Mouse (Mus musculus): Measurements from ENCODE around the gene AC161166.1. TPM values are rescaled to one million over a fixed set of nuclear protein-coding genes. Genes with fewer than 3 reads are reported as not detected.

The AC161166.1 gene
- polyA plus RNA-seq, 1 experiment, result not detected

GRCm38 (mm10) chr7:24531211-24531971 is 19.1 kb upstream of the AC161166.1 start:
- TF ChIP-seq CTCF (IDR thresholded peaks at IDR 0.05; ENCODE audit: control insufficient read depth, insufficient read depth, low read length) (peak; percentile 79), POLR2A (IDR thresholded peaks at IDR 0.05; ENCODE audit: borderline replicate concordance, control insufficient read depth, low read depth, low read length) (0 out of 2 replicates have a peak, but pooled peaks have one; percentile 29)
- 2% methylated on average over 43 of the region's 43 CpGs for WGBS
- Histone ChIP-seq H3K4me3 (replicated peaks; ENCODE audit: control insufficient read depth, low read depth, low read length) (peak overlapping the region; percentile 50), H3K27ac (ENCODE audit: control insufficient read depth, insufficient read depth, low read depth, low read length, poor library complexity) (peak overlapping the region; percentile 33; the same call in 1 of the 2 replicates), H3K4me1 (ENCODE audit: control insufficient read depth, insufficient read depth, low read length) (peaks cover 1% of the 10 kb centered on the region; the same call in 1 of the 2 replicates)

GRCm38 (mm10) chr7:24530062-24530931 is 18.0 kb upstream of the AC161166.1 start, which contains the start of gene Irgq:
Gene Irgq, plus strand, starts transcription at chr7:24530689.
- peak within 1 kb of the TSS; percentile 77 for H3K4me3 ChIP-seq (replicated peaks; ENCODE audit: control insufficient read depth, low read depth, low read length)
- H3K27ac ChIP-seq (ENCODE audit: control insufficient read depth, insufficient read depth, low read depth, low read length, poor library complexity), result peak within 1 kb of the TSS; percentile 76
- under 1% methylated on average over 44 of the region's 44 CpGs for WGBS
- peaks cover 1% of the 10 kb centered on the region; the same call in 1 of the 2 replicates for H3K4me1 ChIP-seq (ENCODE audit: control insufficient read depth, insufficient read depth, low read length)
- TF ChIP-seq CTCF (IDR thresholded peaks at IDR 0.05; ENCODE audit: control insufficient read depth, insufficient read depth, low read length) (no peak), POLR2A (IDR thresholded peaks at IDR 0.05; ENCODE audit: borderline replicate concordance, control insufficient read depth, low read depth, low read length) (no peak; the same call in 1 of the 2 replicates)

- no peak overlapping the region for H3K27ac ChIP-seq (ENCODE audit: control insufficient read depth, insufficient read depth, low read depth, low read length, poor library complexity)
- 48% methylated on average over 11 of the region's 11 CpGs for WGBS
- H3K4me1 ChIP-seq (ENCODE audit: control insufficient read depth, insufficient read depth, low read length), result peaks cover 1% of the 10 kb centered on the region; the same call in 1 of the 2 replicates
- TF ChIP-seq CTCF (IDR thresholded peaks at IDR 0.05; ENCODE audit: control insufficient read depth, insufficient read depth, low read length), result no peak
- TF ChIP-seq POLR2A (IDR thresholded peaks at IDR 0.05; ENCODE audit: borderline replicate concordance, control insufficient read depth, low read depth, low read length), result no peak
- H3K4me3 ChIP-seq (replicated peaks; ENCODE audit: control insufficient read depth, low read depth, low read length), result peak overlapping the region; percentile 77
These were observed 17.3 kb upstream of the AC161166.1 start for GRCm38 (mm10) chr7:24529580-24529979.

GRCm38 (mm10) chr7:24528861-24529260 is 16.6 kb upstream of the AC161166.1 start:
- Histone ChIP-seq H3K4me1 (ENCODE audit: control insufficient read depth, insufficient read depth, low read length) (peaks cover 1% of the 10 kb centered on the region; the same call in 1 of the 2 replicates), H3K27ac (ENCODE audit: control insufficient read depth, insufficient read depth, low read depth, low read length, poor library complexity) (no peak overlapping the region), H3K4me3 (replicated peaks; ENCODE audit: control insufficient read depth, low read depth, low read length) (no peak overlapping the region)
- 73% methylated on average over 11 of the region's 11 CpGs for WGBS
- TF ChIP-seq POLR2A (IDR thresholded peaks at IDR 0.05; ENCODE audit: borderline replicate concordance, control insufficient read depth, low read depth, low read length), result no peak
- TF ChIP-seq CTCF (IDR thresholded peaks at IDR 0.05; ENCODE audit: control insufficient read depth, insufficient read depth, low read length), result no peak

- Histone ChIP-seq H3K4me3 (replicated peaks; ENCODE audit: control insufficient read depth, low read depth, low read length) (no peak overlapping the region), H3K4me1 (ENCODE audit: control insufficient read depth, insufficient read depth, low read length) (no peaks in the 10 kb centered on the region), H3K27ac (ENCODE audit: control insufficient read depth, insufficient read depth, low read depth, low read length, poor library complexity) (no peak overlapping the region)
- WGBS, result 88% methylated on average over 12 of the region's 12 CpGs
- TF ChIP-seq POLR2A (IDR thresholded peaks at IDR 0.05; ENCODE audit: borderline replicate concordance, control insufficient read depth, low read depth, low read length), result no peak
These were observed 13.6 kb upstream of the AC161166.1 start for GRCm38 (mm10) chr7:24525686-24526420.

- 67% methylated on average over 6 of the region's 6 CpGs for WGBS
- no peak overlapping the region for H3K4me3 ChIP-seq (replicated peaks; ENCODE audit: control insufficient read depth, low read depth, low read length)
- H3K4me1 ChIP-seq (ENCODE audit: control insufficient read depth, insufficient read depth, low read length), result no peaks in the 10 kb centered on the region
- TF ChIP-seq POLR2A (IDR thresholded peaks at IDR 0.05; ENCODE audit: borderline replicate concordance, control insufficient read depth, low read depth, low read length) (no peak), CTCF (IDR thresholded peaks at IDR 0.05; ENCODE audit: control insufficient read depth, insufficient read depth, low read length) (peak; percentile 1; the same call in 1 of the 2 replicates)
- H3K27ac ChIP-seq (ENCODE audit: control insufficient read depth, insufficient read depth, low read depth, low read length, poor library complexity), result no peak overlapping the region
These were observed 12.7 kb upstream of the AC161166.1 start for GRCm38 (mm10) chr7:24524978-24525377.

GRCm38 (mm10) chr7:24523723-24524122 is 11.5 kb upstream of the AC161166.1 start:
- Histone ChIP-seq H3K27ac (ENCODE audit: control insufficient read depth, insufficient read depth, low read depth, low read length, poor library complexity) (no peak overlapping the region), H3K4me3 (replicated peaks; ENCODE audit: control insufficient read depth, low read depth, low read length) (no peak overlapping the region), H3K4me1 (ENCODE audit: control insufficient read depth, insufficient read depth, low read length) (no peaks in the 10 kb centered on the region)
- no peak for TF ChIP-seq CTCF (IDR thresholded peaks at IDR 0.05; ENCODE audit: control insufficient read depth, insufficient read depth, low read length)
- no peak for TF ChIP-seq POLR2A (IDR thresholded peaks at IDR 0.05; ENCODE audit: borderline replicate concordance, control insufficient read depth, low read depth, low read length)
- 65% methylated on average over 6 of the region's 6 CpGs for WGBS

Measured in bone marrow, adult 2 months (tissue).